Mouse (Mus musculus): ENCODE data around the gene Narfl. TPM values are rescaled to one million over a fixed set of nuclear protein-coding genes. Genes with fewer than 3 reads are reported as not detected.
A peak's percentile ranks its signal among the peaks of the same experiment; 100 is the strongest.
"Not testable (repeated sequence)": the region's sequence is repeated elsewhere in the genome, so short reads cannot be mapped to it uniquely, and the experiment has no call there.

The Narfl gene
- polyA plus RNA-seq, 1 experiment, result 31.4 TPM

GRCm38 (mm10) chr17:25802825-25803517 lies 29.4 kb downstream of the Narfl start:
- H3ac ChIP-seq (ENCODE audit: control insufficient read depth, insufficient read length), result no peak overlapping the region
- no peak overlapping the region for H3K4me2 ChIP-seq (ENCODE audit: low read depth)
- H3K4me3 ChIP-seq, result no peak overlapping the region
- TF ChIP-seq MYOG (IDR thresholded peaks at IDR 0.05; ENCODE audit: control insufficient read depth in 1 of 3, insufficient read depth in 1 of 3, insufficient read length in 2 of 3, low read depth in 2 of 3) (peak in 2 of 3 experiments; percentile 29 to 36), MYOD1 (IDR thresholded peaks at IDR 0.05; ENCODE audit: control insufficient read depth in 1 of 3, insufficient read length in 2 of 3, low read depth in 2 of 3) (peak in 2 of 3 experiments; percentile 53 to 69), USF1 (IDR thresholded peaks at IDR 0.05; ENCODE audit: low read depth) (peak; percentile 12), TCF3 (IDR thresholded peaks at IDR 0.05; ENCODE audit: insufficient read length, low read depth) (no peak)
- H3K79me2 ChIP-seq (ENCODE audit: control insufficient read depth, insufficient read depth), result no peaks in the 10 kb centered on the region
- H3K36me3 ChIP-seq (ENCODE audit: control insufficient read depth, insufficient read depth), result no peaks in the 10 kb centered on the region
- H3K27me3 ChIP-seq (ENCODE audit: control insufficient read depth, insufficient read depth, insufficient read length), result no peaks in the 10 kb centered on the region

DNA sequence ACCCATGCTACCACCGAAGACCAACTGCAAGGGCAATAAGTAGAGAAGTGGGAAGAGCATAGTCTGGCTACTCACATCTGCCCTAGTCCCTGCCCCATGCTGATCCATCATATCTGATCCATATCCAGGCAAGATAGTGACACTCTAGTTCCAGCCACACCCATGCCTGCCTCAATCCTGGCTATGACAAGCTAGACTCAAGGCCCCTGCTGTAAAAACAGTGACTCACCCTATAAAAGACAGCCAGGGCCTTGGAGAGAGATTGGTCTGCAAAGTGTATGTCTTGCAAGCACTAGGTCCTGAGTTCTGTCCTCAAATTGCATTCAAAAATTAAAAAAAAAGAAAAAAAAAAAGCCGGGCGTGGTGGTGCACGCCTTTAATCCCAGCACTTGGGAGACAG lies 32.9 kb downstream of the Narfl start:
- no peaks in the 10 kb centered on the region for H3K36me3 ChIP-seq (ENCODE audit: control insufficient read depth, insufficient read depth)
- no peak overlapping the region for H3K4me3 ChIP-seq
- no peak overlapping the region for H3K4me2 ChIP-seq (ENCODE audit: low read depth)
- H3ac ChIP-seq (ENCODE audit: control insufficient read depth, insufficient read length), result no peak overlapping the region
- no peak for TF ChIP-seq MYOD1 (IDR thresholded peaks at IDR 0.05; ENCODE audit: control insufficient read depth in 1 of 3, insufficient read length in 2 of 3, low read depth in 2 of 3)
- no peak for TF ChIP-seq TCF12 (IDR thresholded peaks at IDR 0.05; ENCODE audit: insufficient read depth, poor library complexity, severe bottlenecking)
- TF ChIP-seq MYOG (IDR thresholded peaks at IDR 0.05; ENCODE audit: control insufficient read depth in 1 of 3, insufficient read depth in 1 of 3, insufficient read length in 2 of 3, low read depth in 2 of 3), result no peak
- no peaks in the 10 kb centered on the region for H3K27me3 ChIP-seq (ENCODE audit: control insufficient read depth, insufficient read depth, insufficient read length)
- no peaks in the 10 kb centered on the region for H3K79me2 ChIP-seq (ENCODE audit: control insufficient read depth, insufficient read depth)

GRCm38 (mm10) chr17:25807452-25807851 lies 33.9 kb downstream of the Narfl start:
- H3K36me3 ChIP-seq (ENCODE audit: control insufficient read depth, insufficient read depth); H3K4me3 ChIP-seq; H3ac ChIP-seq (ENCODE audit: control insufficient read depth, insufficient read length); H3K4me2 ChIP-seq (ENCODE audit: low read depth); H3K79me2 ChIP-seq (ENCODE audit: control insufficient read depth, insufficient read depth); H3K27me3 ChIP-seq (ENCODE audit: control insufficient read depth, insufficient read depth, insufficient read length): not testable (repeated sequence)

DNA sequence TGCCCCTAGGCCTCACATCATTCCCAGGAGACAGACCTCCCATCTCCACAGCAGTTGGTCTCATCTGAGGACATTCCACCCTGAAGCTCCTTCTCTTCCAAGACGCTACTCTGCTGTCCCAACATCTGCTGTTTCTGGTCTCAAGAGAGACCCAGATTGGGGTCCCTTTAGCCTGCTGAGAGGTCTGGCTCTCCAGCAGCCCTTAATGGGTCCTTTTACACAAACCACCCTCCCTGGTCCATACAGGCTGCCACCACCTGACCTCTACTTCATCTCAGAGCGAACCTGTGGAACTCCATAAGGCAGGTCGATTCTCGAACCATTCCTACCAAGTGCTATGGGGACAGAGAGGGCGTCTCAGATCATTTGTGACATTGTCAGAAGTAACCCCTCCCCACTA lies 34.5 kb downstream of the Narfl start:
- peak overlapping the region; percentile 38 for H3ac ChIP-seq (ENCODE audit: control insufficient read depth, insufficient read length)
- H3K79me2 ChIP-seq (ENCODE audit: control insufficient read depth, insufficient read depth), result no peaks in the 10 kb centered on the region
- peak overlapping the region; percentile 26 for H3K4me3 ChIP-seq
- no peaks in the 10 kb centered on the region for H3K27me3 ChIP-seq (ENCODE audit: control insufficient read depth, insufficient read depth, insufficient read length)
- H3K4me2 ChIP-seq (ENCODE audit: low read depth), result peak overlapping the region; percentile 77
- TF ChIP-seq SRF (IDR thresholded peaks at IDR 0.05; ENCODE audit: control insufficient read depth, insufficient read length, low read depth) (no peak), TCF12 (IDR thresholded peaks at IDR 0.05; ENCODE audit: insufficient read depth, poor library complexity, severe bottlenecking) (no peak), MYOG (IDR thresholded peaks at IDR 0.05; ENCODE audit: control insufficient read depth in 1 of 3, insufficient read depth in 1 of 3, insufficient read length in 2 of 3, low read depth in 2 of 3) (no peak), POLR2A (IDR thresholded peaks at IDR 0.05; ENCODE audit: insufficient read length, low read depth) (no peak), USF1 (IDR thresholded peaks at IDR 0.05; ENCODE audit: low read depth) (no peak)
- H3K36me3 ChIP-seq (ENCODE audit: control insufficient read depth, insufficient read depth), result no peaks in the 10 kb centered on the region

- TF ChIP-seq USF1 (IDR thresholded peaks at IDR 0.05; ENCODE audit: low read depth) (no peak), POLR2A (IDR thresholded peaks at IDR 0.05; ENCODE audit: insufficient read length, low read depth) (peak; percentile 43), MYOD1 (IDR thresholded peaks at IDR 0.05; ENCODE audit: control insufficient read depth in 1 of 3, insufficient read length in 2 of 3, low read depth in 2 of 3) (no peak), MYOG (IDR thresholded peaks at IDR 0.05; ENCODE audit: control insufficient read depth in 1 of 3, insufficient read depth in 1 of 3, insufficient read length in 2 of 3, low read depth in 2 of 3) (no peak)
- Histone ChIP-seq H3K27me3 (ENCODE audit: control insufficient read depth, insufficient read depth, insufficient read length) (no peaks in the 10 kb centered on the region), H3K4me3 (peak within 1 kb of the TSS; percentile 26), H3K4me2 (ENCODE audit: low read depth) (peak within 1 kb of the TSS; percentile 77), H3ac (ENCODE audit: control insufficient read depth, insufficient read length) (peak within 1 kb of the TSS; percentile 38), H3K79me2 (ENCODE audit: control insufficient read depth, insufficient read depth) (no peaks in the 10 kb centered on the region), H3K36me3 (ENCODE audit: control insufficient read depth, insufficient read depth) (no peaks in the 10 kb centered on the region)
Observed at GRCm38 (mm10) chr17:25808789-25809605, 35.4 kb downstream of the Narfl start, which contains the start of gene Fbxl16. Gene Fbxl16, plus strand, starts transcription at chr17:25809085.

GRCm38 (mm10) chr17:25809606-25810340 lies 36.2 kb downstream of the Narfl start:
- Histone ChIP-seq H3ac (ENCODE audit: control insufficient read depth, insufficient read length) (peak overlapping the region; percentile 38), H3K79me2 (ENCODE audit: control insufficient read depth, insufficient read depth) (no peaks in the 10 kb centered on the region), H3K36me3 (ENCODE audit: control insufficient read depth, insufficient read depth) (no peaks in the 10 kb centered on the region), H3K4me3 (peak overlapping the region; percentile 26), H3K27me3 (ENCODE audit: control insufficient read depth, insufficient read depth, insufficient read length) (no peaks in the 10 kb centered on the region), H3K4me2 (ENCODE audit: low read depth) (peak overlapping the region; percentile 77)
- TF ChIP-seq E2F4 (IDR thresholded peaks at IDR 0.05; ENCODE audit: insufficient read depth) (no peak), MAX (IDR thresholded peaks at IDR 0.05; ENCODE audit: low read depth) (no peak), SRF (IDR thresholded peaks at IDR 0.05; ENCODE audit: control insufficient read depth, insufficient read length, low read depth) (no peak), MYOG (IDR thresholded peaks at IDR 0.05; ENCODE audit: control insufficient read depth in 1 of 3, insufficient read depth in 1 of 3, insufficient read length in 2 of 3, low read depth in 2 of 3) (peak in 2 of 3 experiments; percentile 51 to 74), USF1 (IDR thresholded peaks at IDR 0.05; ENCODE audit: low read depth) (no peak), MYOD1 (IDR thresholded peaks at IDR 0.05; ENCODE audit: control insufficient read depth in 1 of 3, insufficient read length in 2 of 3, low read depth in 2 of 3) (peak in 2 of 3 experiments; percentile 23 to 31)

All from myocyte (in vitro differentiated cells).